Mouse (Mus musculus) heart, adult 2 months (tissue): Measurements from ENCODE around the gene Abcd4. TPM values are rescaled to one million over a fixed set of nuclear protein-coding genes. Genes with fewer than 3 reads are reported as not detected.

ENCODE experiments used
- DNase-seq, 2 experiments: peaks; one replicate each; pipeline ENCODE4 v3.0.0; 2021
- H3K27ac ChIP-seq: fragments of 200-600 bp; 2 replicates; pipeline ENCODE4 v1.8.1; 2022
- H3K27me3 ChIP-seq: fragments of 200-500 bp; 2 replicates; pipeline ENCODE4 v1.6.1; 2012; ENCODE audit warnings: mild to moderate bottlenecking, low read length, inconsistent platforms, mixed read lengths; ENCODE audit not compliant: control insufficient read depth, insufficient read depth
- H3K36me3 ChIP-seq: fragments of 200-500 bp; 2 replicates; pipeline ENCODE4 v1.6.1; 2012; ENCODE audit warnings: low read length, inconsistent platforms; ENCODE audit not compliant: control insufficient read depth, insufficient read depth
- H3K4me1 ChIP-seq: fragments of 200-500 bp; 2 replicates; pipeline ENCODE4 v1.6.1; 2011; ENCODE audit warnings: low read length; ENCODE audit not compliant: control insufficient read depth, insufficient read depth
- H3K4me3 ChIP-seq: fragments of 200-600 bp; 2 replicates; pipeline ENCODE4 v1.8.1; 2022
- H3K79me2 ChIP-seq: fragments of 200-500 bp; replicated peaks from 2 replicates; pipeline ENCODE4 v1.6.1; 2012; ENCODE audit warnings: mild to moderate bottlenecking, inconsistent platforms, low read length, moderate library complexity, mixed read lengths; ENCODE audit not compliant: control insufficient read depth, insufficient read depth
- H3K9ac ChIP-seq: fragments of 200-500 bp; 2 replicates; pipeline ENCODE4 v1.6.1; 2012; ENCODE audit warnings: low read depth, mild to moderate bottlenecking, control low read depth, inconsistent platforms, low read length, mixed read lengths
- CTCF ChIP-seq: fragments of 200-600 bp; IDR thresholded peaks from 2 replicates; pipeline ENCODE4 v1.8.1; 2022; ENCODE audit warnings: antibody characterized with exemption, mild to moderate bottlenecking, moderate library complexity
- EP300 ChIP-seq: fragments of 200-500 bp; IDR thresholded peaks from 2 replicates; pipeline ENCODE4 v1.6.1; 2011; ENCODE audit warnings: low read depth, low read length, control low read depth; ENCODE audit not compliant: insufficient read depth
- POLR2A ChIP-seq: fragments of 200-500 bp; IDR thresholded peaks from 2 replicates; pipeline ENCODE4 v1.6.1; 2011; ENCODE audit warnings: mild to moderate bottlenecking, low read depth, low read length, control low read depth; ENCODE audit not compliant: insufficient read depth
- WGBS: fragments of 180-500 bp; shearing (Covaris S2); methylation state at CpG from one replicate; pipeline ENCODE4 v1.1.7; 2018; 5-methylcytosine and 5-hydroxymethylcytosine counted together
- intact Hi-C: fragments of 180-260 bp; cut with DNase I; formaldehyde crosslinking; loops from one replicate; pipeline ENCODE4 v1.15.1; 2025
- polyA plus RNA-seq: library from polyadenylated mRNA; depleted of rRNA; stranded (reverse); fragments of >200 nt; gene quantifications from 2 replicates; pipeline ENCODE4 v1.2.3, GENCODE M21; 2012
- total RNA-seq, 2 experiments: library from RNA; stranded (reverse); gene quantifications; 2 replicates each; pipeline ENCODE4 v1.2.3; 2021

Gene Abcd4
- total and polyA plus RNA-seq, 3 experiments: 5.3 to 15.4 (median 5.8) TPM

DNA sequence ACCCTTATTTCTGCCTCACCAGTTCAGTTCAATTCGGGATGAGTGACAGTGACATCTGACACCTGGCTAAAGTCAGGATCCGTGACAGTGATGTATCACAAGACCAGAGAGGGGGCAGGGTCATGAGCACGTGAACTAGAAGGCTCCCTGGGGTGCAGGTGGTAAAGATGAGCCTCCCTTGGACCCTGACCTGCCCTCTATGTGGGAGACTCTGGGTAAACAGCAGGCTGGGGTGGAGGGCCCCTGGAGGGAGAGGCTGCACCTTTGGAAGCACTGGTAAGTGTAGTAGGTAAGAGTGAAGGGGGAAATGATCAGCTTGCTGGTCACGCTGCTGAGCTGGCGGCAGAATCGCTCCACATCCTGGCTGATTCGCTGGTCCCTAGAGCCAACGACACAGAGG is 4.7 kb downstream of the Abcd4 start:
- 81% methylated on average over 8 of the region's 8 CpGs for WGBS
- no peak for DNase-seq
- H3K27me3 ChIP-seq: no peaks in the 10 kb centered on the region
- H3K27ac ChIP-seq: no peak overlapping the region
- no peak overlapping the region for H3K4me3 ChIP-seq
- TF ChIP-seq CTCF (no peak), POLR2A (no peak), EP300 (no peak)
- H3K4me1 ChIP-seq: no peaks in the 10 kb centered on the region
- no peak overlapping the region for H3K9ac ChIP-seq
- H3K79me2 ChIP-seq: no peaks in the 10 kb centered on the region
- intact Hi-C loops: no loop called here
- no peaks in the 10 kb centered on the region for H3K36me3 ChIP-seq

DNA sequence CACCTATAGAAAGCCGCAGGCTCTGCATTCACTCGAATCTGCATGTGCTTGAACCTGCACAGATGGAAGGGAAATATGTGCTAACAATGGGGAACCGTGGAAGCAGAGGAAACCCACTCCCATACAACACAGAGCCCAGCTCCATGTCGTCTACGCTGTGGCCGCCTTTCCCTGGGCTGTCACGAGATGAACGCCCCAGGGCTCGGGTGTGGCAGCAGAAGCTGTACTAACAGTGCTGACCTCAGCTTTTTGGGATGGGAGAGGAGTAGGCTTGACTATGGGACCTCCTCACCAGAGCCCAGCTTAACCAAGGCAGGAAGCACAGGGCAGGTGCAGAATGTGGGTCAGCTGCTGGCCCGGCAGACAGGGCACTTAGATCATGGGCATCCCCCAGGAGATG is 5.5 kb downstream of the Abcd4 start:
- TF ChIP-seq CTCF (no peak), POLR2A (no peak), EP300 (no peak)
- Histone ChIP-seq H3K27ac (no peak overlapping the region), H3K36me3 (no peaks in the 10 kb centered on the region), H3K79me2 (no peaks in the 10 kb centered on the region), H3K4me1 (no peaks in the 10 kb centered on the region), H3K27me3 (no peaks in the 10 kb centered on the region), H3K9ac (no peak overlapping the region), H3K4me3 (no peak overlapping the region)
- no peak for DNase-seq
- WGBS: 91% methylated on average over 10 of the region's 10 CpGs
- intact Hi-C loops: no loop called here

DNA sequence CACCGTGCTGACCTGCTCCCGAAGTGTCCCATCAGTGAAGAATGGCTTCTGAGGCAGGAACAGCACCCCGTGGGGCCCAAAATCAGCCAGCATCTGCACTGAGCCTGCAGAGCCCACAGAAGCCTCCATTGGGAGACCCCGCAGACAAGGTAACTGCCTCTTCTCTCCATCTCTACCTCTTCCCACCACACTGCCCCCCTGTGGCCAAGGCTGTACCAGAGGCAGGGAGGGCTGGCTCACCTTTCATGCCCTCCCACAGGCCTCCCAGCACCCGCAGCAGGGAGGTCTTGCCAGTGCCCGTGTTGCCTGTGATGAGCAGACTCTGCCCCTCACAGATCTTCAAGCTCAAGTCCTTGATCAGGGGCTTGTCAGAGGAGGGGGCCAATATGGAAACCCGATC is 11.4 kb downstream of the Abcd4 start:
- TF ChIP-seq EP300: no peak
- no peak for TF ChIP-seq POLR2A
- peak; percentile 51 for TF ChIP-seq CTCF
- H3K27ac ChIP-seq: no peak overlapping the region
- no peak overlapping the region for H3K4me3 ChIP-seq
- no peak for DNase-seq
- intact Hi-C loops: no loop called here
- H3K9ac ChIP-seq: no peak overlapping the region
- no peaks in the 10 kb centered on the region for H3K79me2 ChIP-seq
- 85% methylated on average over 7 of the region's 7 CpGs for WGBS
- H3K27me3 ChIP-seq: no peaks in the 10 kb centered on the region
- no peaks in the 10 kb centered on the region for H3K4me1 ChIP-seq
- no peaks in the 10 kb centered on the region for H3K36me3 ChIP-seq

DNA sequence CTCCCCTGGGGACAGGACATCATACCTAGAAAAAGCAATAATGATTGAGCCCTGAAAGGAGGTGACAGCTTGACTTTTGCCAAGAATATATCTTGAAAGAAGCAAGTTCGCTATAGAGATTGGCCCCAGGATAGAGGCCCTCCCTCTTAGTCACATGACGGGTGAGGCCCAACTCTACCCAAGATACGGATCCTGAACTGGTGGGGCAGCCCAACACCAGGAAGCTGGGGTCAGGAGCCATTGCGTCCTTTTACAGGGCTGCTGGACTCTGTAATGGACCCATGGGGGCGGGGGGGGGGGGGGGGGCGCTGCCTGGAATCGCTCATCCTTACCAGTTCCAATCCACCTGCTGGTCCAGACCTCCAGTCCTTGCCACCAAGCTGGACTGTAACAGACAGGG is 13.2 kb downstream of the Abcd4 start:
- Histone ChIP-seq H3K36me3 (no peaks in the 10 kb centered on the region), H3K27ac (no peak overlapping the region), H3K9ac (no peak overlapping the region), H3K4me3 (no peak overlapping the region), H3K4me1 (no peaks in the 10 kb centered on the region), H3K27me3 (no peaks in the 10 kb centered on the region), H3K79me2 (no peaks in the 10 kb centered on the region)
- intact Hi-C loops: no loop called here
- no peak for DNase-seq
- 88% methylated on average over 6 of the region's 7 CpGs for WGBS
- TF ChIP-seq POLR2A (no peak), CTCF (no peak), EP300 (no peak)

DNA sequence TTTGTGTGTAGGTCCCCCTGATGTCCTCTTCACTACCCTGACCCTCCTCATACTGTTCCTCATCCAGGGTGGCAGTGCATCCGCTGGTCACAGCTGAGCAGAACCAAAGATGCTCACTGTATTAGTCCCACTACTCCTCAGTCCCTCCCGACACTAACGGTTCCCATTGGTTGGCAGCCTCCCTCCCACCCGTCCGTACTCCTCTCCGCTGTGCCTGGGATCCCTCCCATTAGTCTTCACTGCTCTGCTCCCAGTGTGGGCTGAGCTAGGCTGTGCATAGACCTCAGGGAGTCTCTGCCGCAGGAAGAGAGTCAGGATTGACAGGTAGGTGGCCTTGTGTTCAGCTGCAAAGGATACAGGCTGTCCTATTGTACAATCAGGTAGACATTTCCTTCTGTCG is 18.9 kb downstream of the Abcd4 start:
- Histone ChIP-seq H3K36me3 (no peaks in the 10 kb centered on the region), H3K27ac (no peak overlapping the region), H3K4me3 (no peak overlapping the region), H3K27me3 (no peaks in the 10 kb centered on the region), H3K4me1 (no peaks in the 10 kb centered on the region), H3K9ac (no peak overlapping the region), H3K79me2 (no peaks in the 10 kb centered on the region)
- TF ChIP-seq POLR2A: no peak
- TF ChIP-seq CTCF: no peak
- no peak for TF ChIP-seq EP300
- no peak for DNase-seq
- WGBS: 14% methylated on average over 8 of the region's 8 CpGs
- intact Hi-C loops: no loop called here

DNA sequence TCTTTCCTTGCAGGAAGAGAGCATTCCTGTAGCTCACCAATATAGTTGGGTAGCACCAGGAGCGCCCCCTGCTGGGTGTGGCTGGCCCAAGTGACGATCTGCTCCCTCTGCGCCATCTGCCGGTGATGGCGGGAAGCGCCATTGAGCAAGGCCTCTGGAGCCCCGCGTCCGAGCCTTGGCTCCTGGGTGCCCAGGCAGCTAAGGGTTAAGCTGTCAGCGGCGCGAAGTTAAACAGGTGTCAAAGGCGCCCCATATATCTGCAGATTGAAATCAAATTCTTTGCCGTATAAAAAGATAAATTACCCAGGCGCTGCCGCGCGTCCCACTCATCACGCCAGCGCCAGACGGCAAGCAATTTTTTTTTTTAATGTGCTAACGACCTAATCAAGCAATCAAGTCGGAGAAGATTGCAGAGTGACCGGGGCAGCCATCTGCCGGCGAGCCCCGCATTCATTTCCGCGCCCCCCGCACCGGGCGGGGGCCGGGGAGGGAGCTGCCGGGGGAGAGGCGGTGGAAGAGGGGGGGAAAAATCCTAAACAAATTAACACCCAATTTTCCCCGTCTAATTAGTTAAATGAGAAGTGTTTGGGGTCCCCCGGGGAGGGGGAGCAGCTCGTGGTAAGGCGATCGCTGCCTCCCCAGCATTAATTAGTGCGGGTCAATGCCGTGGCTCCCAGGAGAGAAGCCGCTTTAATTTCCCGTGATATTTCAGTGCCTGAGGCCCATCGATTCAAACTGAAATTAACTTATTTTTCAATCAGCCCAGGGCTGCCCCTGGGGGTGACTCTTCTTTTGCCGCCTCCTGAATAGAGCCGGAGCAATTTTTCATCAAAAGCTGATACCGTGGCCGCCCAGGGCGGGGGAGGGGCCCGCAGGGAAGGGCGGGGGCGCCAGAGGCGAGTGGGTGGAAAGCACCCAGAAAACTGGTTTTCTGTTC is 27.1 kb downstream of the Abcd4 start:
- DNase-seq: peak; percentile 85 to 95
- TF ChIP-seq CTCF: peak; percentile 99; the same call in 1 of the 2 replicates
- TF ChIP-seq POLR2A: no peak
- TF ChIP-seq EP300: peak; percentile 62; the same call in 1 of the 2 replicates
- no peak overlapping the region for H3K27ac ChIP-seq
- H3K27me3 ChIP-seq: no peaks in the 10 kb centered on the region
- H3K4me1 ChIP-seq: no peaks in the 10 kb centered on the region
- 3% methylated on average over 54 of the region's 54 CpGs for WGBS
- H3K79me2 ChIP-seq: no peaks in the 10 kb centered on the region
- peak overlapping the region; percentile 58 for H3K9ac ChIP-seq
- H3K36me3 ChIP-seq: no peaks in the 10 kb centered on the region
- H3K4me3 ChIP-seq: peak overlapping the region; percentile 65
- intact Hi-C loops: loop anchor here (1.0 to 5.0 kb wide), 2 partner anchors 43 to 122 kb away; no protein-coding TSS in a partner anchor
